Mouse (Mus musculus) urinary bladder, postnatal 0 days (tissue): ENCODE measurements around the gene Mta1. TPM values are rescaled to one million over a fixed set of nuclear protein-coding genes. Genes with fewer than 3 reads are reported as not detected.

Source experiments
- microRNA-seq: library from miRNA; unstranded; fragments of <30 nt; microRNA quantifications from one replicate; pipeline ENCODE4, GENCODE M21; 2016
- polyA plus RNA-seq: library from polyadenylated mRNA; unstranded; fragments of >200 nt; fragmentation: Nextera tagmentation; extraction: Ambion mirVana; gene quantifications from 2 replicates; pipeline ENCODE4 v1.2.1, GENCODE M21; 2015

Gene Mta1
- 7.0 and 7.5 TPM in 2 replicates for polyA plus RNA-seq

DNA sequence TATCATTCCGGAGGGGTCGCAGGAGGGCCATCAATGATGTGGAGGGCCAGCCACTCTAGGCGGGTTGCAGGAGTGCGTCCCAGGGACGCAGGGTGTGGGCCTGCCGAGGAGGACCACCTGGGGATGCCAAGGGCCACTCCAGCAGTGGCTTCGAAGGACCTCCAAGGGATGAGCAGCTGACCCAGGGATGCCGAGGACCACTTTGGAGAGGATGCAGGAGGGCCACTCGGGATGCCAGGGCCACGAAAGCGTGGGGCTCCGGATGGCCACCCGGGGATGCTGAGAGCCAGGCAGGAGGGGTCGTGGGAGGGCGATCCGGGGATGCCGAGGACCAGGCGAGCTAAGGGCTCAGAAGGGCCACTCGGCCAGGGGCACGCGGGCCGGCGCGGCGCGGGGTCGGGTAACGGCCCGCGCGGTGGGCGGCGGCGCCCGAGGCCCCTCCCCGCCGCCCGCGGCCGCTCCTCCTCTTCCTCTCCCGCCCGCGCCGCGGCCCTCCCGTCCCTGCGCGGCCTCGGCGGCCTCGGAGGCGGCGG, at the start of gene Mta1:
TSS of gene Mta1 (plus strand) at position 530 of the 533 bp plus-strand sequence.

DNA sequence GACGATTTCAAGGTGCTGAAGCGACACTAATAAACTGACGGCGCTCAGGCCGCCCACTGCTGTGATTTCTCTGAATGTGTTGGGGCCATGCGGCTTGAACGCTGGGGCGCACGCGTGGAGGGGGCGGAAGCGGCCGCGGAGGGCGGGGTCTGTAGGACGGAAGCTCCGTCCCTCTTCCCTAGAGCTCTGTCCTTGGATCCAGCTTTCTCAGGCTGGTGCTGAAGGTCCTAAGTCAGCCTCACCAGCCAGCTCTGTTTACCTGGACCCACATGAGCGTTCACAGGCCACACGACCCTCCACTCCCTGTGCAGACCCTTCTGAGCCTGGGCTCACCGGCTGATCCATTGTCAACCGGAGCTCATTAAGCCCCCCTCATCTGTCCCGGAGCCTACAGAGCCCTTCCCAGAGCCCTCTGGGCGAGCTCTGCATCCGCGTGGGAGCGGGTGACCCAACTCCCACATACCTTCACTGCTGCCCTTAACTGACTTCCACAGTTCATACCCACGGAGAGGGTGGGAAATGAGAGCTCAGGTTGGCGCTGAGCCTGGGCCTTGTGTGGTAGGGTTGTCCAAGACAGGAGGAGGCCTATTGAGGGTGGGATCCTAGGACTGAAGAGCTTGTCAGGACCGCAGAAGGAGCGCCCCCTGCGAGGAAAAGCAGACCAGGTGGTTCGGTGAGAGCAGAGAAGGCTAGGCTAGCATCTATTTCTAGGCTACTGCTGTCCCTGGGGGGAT, 23.6 kb upstream of the Mta1 start, which contains the start of gene Tex22:
TSS of gene Tex22 (plus strand) at position 174 of the 734 bp plus-strand sequence.

GRCm38 (mm10) chr12:113139908-113140615, 42.0 kb downstream of the Mta1 start, which contains the start of gene Crip2:
Gene Crip2, plus strand, starts transcription at chr12:113140236.

DNA sequence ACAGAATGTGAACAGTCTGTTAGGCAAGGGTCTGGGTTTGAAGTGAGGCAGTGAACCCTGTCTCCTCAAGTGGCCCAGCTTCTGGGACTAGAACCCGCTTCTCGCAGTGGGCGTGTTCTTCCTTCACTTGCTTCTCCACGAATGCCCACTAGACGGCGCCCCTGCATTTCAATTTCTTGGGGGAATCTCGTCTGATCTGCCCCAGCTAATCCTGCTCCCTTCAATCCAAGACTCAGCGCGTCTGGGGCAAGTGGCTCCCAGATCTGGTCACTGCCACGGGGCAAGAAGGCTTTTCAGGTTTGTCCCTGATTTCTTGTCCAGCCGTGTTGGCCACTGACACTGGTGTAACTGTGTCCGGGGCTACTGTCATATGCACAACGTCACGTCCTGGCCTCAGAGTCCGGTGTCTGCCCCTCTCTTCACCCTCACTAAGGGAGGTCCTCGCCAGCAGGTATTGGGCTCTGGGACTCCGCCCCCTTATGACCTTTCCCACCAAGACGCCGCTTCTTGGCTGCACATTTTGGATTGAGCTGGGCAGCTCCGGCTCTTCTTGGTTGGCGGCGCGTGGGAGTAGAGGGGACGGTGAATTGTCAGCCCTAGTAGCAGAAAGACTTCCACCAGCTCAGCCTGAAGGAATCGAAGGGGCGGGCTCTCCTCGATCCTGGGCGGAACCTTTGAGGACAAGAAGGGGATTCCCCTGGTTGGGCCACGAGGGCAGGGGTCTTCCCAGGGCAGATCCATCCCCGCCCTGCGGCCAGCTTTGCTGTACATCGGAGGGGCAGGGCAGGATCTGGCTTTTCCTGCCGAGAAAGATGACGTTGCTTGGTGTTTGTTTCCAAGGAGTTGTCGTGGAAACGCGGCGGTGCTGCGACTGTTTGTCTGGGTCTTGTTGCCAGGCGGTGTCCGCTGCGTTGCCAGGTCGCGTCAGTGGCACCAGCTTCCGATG, 48.3 kb downstream of the Mta1 start, which contains the start of gene Crip1:
TSS of gene Crip1 (plus strand) at position 205 of the 946 bp plus-strand sequence.

DNA sequence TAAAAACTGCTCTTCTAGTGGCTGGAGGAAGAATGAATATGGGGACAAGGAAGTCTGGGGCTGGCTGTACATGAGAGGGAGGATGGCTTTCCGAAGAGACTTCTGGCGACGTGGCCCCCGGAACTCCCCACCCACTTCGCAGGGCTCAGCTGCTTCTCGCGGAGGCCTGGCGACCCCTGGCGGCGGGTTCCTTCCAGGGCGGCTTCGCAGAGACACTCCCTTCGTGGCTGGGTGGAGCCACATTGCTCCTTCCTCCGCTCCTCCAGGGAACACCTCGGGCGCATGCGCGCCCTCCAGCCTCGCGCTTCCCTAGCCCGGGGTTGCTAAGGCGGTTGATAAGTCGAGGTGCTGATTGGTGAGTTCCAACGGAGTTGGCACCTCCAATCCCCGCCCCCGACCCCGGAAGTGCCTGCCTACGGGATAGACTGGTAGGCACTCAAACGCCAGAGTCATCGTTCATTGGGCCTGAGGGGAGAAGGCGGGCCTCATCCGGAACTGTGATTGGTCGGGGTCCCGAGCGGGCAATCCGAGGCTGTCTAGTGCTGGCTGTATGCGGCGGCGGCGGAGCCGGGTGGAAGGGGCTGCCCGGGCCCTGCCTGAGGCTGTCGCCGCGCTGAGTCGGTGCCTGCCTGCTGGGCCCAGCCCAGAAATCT, 57.9 kb downstream of the Mta1 start, which contains the start of gene Tedc1:
TSS of gene Tedc1 (plus strand) at position 535 of the 653 bp plus-strand sequence.

DNA sequence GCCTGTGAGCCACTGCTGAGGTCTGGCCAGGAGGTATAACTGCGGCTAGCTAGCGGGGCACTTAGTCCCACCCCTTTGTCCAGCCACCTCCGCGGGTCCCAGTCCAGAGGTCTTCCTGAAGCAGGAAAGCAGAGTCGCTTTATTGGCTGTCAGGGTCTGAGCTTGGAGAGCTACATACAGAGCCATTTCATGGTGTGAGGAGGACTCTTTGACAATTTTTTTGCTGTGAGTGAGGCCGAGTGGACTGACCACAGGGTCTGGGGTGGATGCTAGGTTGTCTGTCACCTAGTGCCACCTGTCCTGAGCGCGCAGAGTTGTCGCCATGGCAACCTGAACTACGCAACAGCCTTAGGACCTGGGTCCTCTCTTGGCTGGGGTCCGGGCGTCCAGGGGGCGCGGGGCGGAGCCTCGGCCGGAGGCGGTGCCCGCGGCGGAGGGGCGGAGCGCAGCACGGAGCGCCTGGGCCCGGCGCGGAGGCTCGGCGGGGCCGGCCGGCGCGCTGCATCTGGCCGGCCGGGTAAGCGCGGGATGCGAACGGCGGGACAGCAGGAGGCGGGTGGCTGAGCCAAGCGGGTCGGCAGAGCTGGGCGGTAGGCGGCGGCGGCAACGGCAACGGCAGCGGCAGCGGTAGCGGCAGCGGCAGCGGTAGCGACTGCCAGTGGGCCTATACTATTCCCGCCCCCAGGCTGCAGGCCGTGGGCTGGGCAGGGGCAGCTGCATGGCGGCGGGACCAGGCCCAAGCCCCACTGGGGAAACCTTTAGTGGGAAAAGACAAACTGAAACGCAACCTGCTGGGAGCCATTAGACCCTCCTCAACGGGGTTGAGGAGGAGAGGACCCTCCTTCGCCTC, 87.6 kb downstream of the Mta1 start, which contains the start of gene Tmem121:
TSS of gene Tmem121 (plus strand) at position 489 of the 850 bp plus-strand sequence.

Small RNAs within 50 kb of the gene (microRNA-seq; reads per million reads assigned to microRNA genes)
- gene Gm44471, result not detected

Other genes starting within 250 kb of the Mta1 start
- 0.23 and 0.52 TPM in 2 replicates for gene Gpr132, start 230.1 kb upstream of the Mta1 start, polyA plus RNA-seq
- 3.5 and 4.5 TPM in 2 replicates for gene Jag2, start 168.5 kb upstream of the Mta1 start, polyA plus RNA-seq
- gene Nudt14, start 156.2 kb upstream of the Mta1 start, polyA plus RNA-seq, result 64.5 and 69.2 TPM in 2 replicates
- 14.5 and 14.6 TPM in 2 replicates for gene Btbd6, start 121.8 kb upstream of the Mta1 start, polyA plus RNA-seq
- gene Brf1, start 97.6 kb upstream of the Mta1 start, polyA plus RNA-seq, result 33.3 and 34.9 TPM in 2 replicates
- 8.2 and 8.7 TPM in 2 replicates for gene Pacs2, start 83.8 kb upstream of the Mta1 start, polyA plus RNA-seq
- not detected in 2 replicates for gene Tex22, start 23.8 kb upstream of the Mta1 start, polyA plus RNA-seq
- 190 and 212 TPM in 2 replicates for gene Crip2, start 42.0 kb downstream of the Mta1 start, polyA plus RNA-seq
- gene Crip1, start 48.0 kb downstream of the Mta1 start, polyA plus RNA-seq, result 1,080 and 1,215 TPM in 2 replicates
- 4.7 and 7.3 TPM in 2 replicates for gene Tedc1, start 58.1 kb downstream of the Mta1 start, polyA plus RNA-seq
- 2.9 and 3.8 TPM in 2 replicates for gene Tmem121, start 87.7 kb downstream of the Mta1 start, polyA plus RNA-seq